Mouse (Mus musculus) right cerebral cortex, adult 18-20 months (tissue): ENCODE results near the gene Trp53rka.

Experiments
- DNase-seq: peaks from one replicate; pipeline ENCODE4 v3.0.0; 2022; ENCODE audit warnings: mixed read lengths

Trp53rka gene

GRCm38 (mm10) chr2:165484152-165484551 is 9.0 kb downstream of the Trp53rka start:
- DNase-seq: no peak

GRCm38 (mm10) chr2:165482003-165482402 is 11.1 kb downstream of the Trp53rka start:
- DNase-seq: no peak

GRCm38 (mm10) chr2:165475850-165476249 is 17.3 kb downstream of the Trp53rka start:
- DNase-seq: no peak

- no peak for DNase-seq
These were observed 17.7 kb downstream of the Trp53rka start for GRCm38 (mm10) chr2:165475412-165475811.

GRCm38 (mm10) chr2:165473003-165473402 is 20.1 kb downstream of the Trp53rka start, which contains the start of gene Slc13a3:
Gene Slc13a3, minus strand, starts transcription at chr2:165473230.
- DNase-seq: no peak

GRCm38 (mm10) chr2:165471943-165472342 is 21.2 kb downstream of the Trp53rka start:
- no peak for DNase-seq

GRCm38 (mm10) chr2:165470167-165470566 is 23.0 kb downstream of the Trp53rka start:
- DNase-seq: no peak

- DNase-seq: no peak
These were observed 25.2 kb downstream of the Trp53rka start for GRCm38 (mm10) chr2:165467824-165468452.

GRCm38 (mm10) chr2:165459663-165460062 is 33.5 kb downstream of the Trp53rka start:
- no peak for DNase-seq

- no peak for DNase-seq
These were observed 34.9 kb downstream of the Trp53rka start for GRCm38 (mm10) chr2:165458189-165458588.

GRCm38 (mm10) chr2:165456710-165457109 is 36.4 kb downstream of the Trp53rka start:
- DNase-seq: no peak

- no peak for DNase-seq
These were observed 40.1 kb downstream of the Trp53rka start for GRCm38 (mm10) chr2:165452730-165453693.

- DNase-seq: no peak
These were observed 44.6 kb downstream of the Trp53rka start for GRCm38 (mm10) chr2:165448475-165448874.

- no peak for DNase-seq
These were observed 48.3 kb downstream of the Trp53rka start for GRCm38 (mm10) chr2:165444861-165445260.

GRCm38 (mm10) chr2:165442981-165443380 is 50.1 kb downstream of the Trp53rka start:
- DNase-seq: no peak

GRCm38 (mm10) chr2:165441613-165442012 is 51.5 kb downstream of the Trp53rka start:
- no peak for DNase-seq
